Mouse (Mus musculus) heart, embryonic 12.5 days (tissue): ENCODE measurements at regions not wholly inside any gene's neighbourhood (a gene's known extent, or its start where the extent isn't known, plus 50 kb on each side); places are given as distances from the start of the nearest gene placed in this dataset.

Source experiments
- ATAC-seq: fragments of 200-750 bp; cut with Nextera tagmentation; 2 replicates; pipeline ENCODE4 v1.8.0; 2017; ENCODE audit warnings: moderate TSS enrichment, moderate library complexity; ENCODE audit not compliant: insufficient number of reproducible peaks, low FRiP score
- H3K27ac ChIP-seq: fragments of 300-500 bp; sonication (generic); 2 replicates; pipeline ENCODE4 v1.5.1; 2016; ENCODE audit warnings: mild to moderate bottlenecking, moderate library complexity; ENCODE audit not compliant: poor library complexity, severe bottlenecking
- H3K27me3 ChIP-seq: fragments of 300-500 bp; sonication (generic); replicated peaks from 2 replicates; pipeline ENCODE4 v1.6.1; 2016; ENCODE audit warnings: mild to moderate bottlenecking, moderate library complexity
- H3K36me3 ChIP-seq: fragments of 300-500 bp; sonication (generic); 2 replicates; pipeline ENCODE4 v1.6.1; 2016; ENCODE audit warnings: mild to moderate bottlenecking, moderate library complexity
- H3K4me1 ChIP-seq: fragments of 300-500 bp; sonication (generic); replicated peaks from 2 replicates; pipeline ENCODE4 v1.6.1; 2016; ENCODE audit warnings: mild to moderate bottlenecking
- H3K4me2 ChIP-seq: fragments of 300-500 bp; sonication (generic); 2 replicates; pipeline ENCODE4 v1.6.1; 2016; ENCODE audit warnings: mild to moderate bottlenecking, moderate library complexity
- H3K4me3 ChIP-seq: fragments of 300-500 bp; sonication (generic); 2 replicates; pipeline ENCODE4 v1.5.1; 2016; ENCODE audit warnings: mild to moderate bottlenecking
- H3K9ac ChIP-seq: fragments of 300-500 bp; sonication (generic); 2 replicates; pipeline ENCODE4 v1.6.1; 2016; ENCODE audit warnings: mild to moderate bottlenecking, moderate library complexity
- H3K9me3 ChIP-seq: fragments of 300-500 bp; sonication (generic); replicated peaks from 2 replicates; pipeline ENCODE4 v1.6.1; 2016; ENCODE audit warnings: mild to moderate bottlenecking, moderate library complexity
- WGBS: fragments of 180-500 bp; shearing (Covaris S2); methylation state at CpG from one replicate; pipeline ENCODE4 v1.1.7; 2016; 5-methylcytosine and 5-hydroxymethylcytosine counted together

GRCm38 (mm10) chr1:167163486-167163885 lies 121.6 kb downstream of the Uck2 start:
- H3K4me2 ChIP-seq = peak overlapping the region; percentile 13; the same call in 1 of the 2 replicates
- H3K36me3 ChIP-seq = no peaks in the 10 kb centered on the region
- H3K9me3 ChIP-seq = no peaks in the 10 kb centered on the region
- H3K27ac ChIP-seq = no peak overlapping the region
- H3K27me3 ChIP-seq = no peaks in the 10 kb centered on the region
- WGBS = 17% methylated on average over 3 of the region's 3 CpGs
- 0 out of 2 replicates have a peak, but pooled peaks have one; percentile 18 for ATAC-seq
- peaks cover 11% of the 10 kb centered on the region for H3K4me1 ChIP-seq
- H3K4me3 ChIP-seq = no peak overlapping the region
- no peak overlapping the region for H3K9ac ChIP-seq

GRCm38 (mm10) chr1:167162495-167162894 lies 122.6 kb downstream of the Uck2 start:
- Histone ChIP-seq H3K36me3 (no peaks in the 10 kb centered on the region), H3K9ac (no peak overlapping the region), H3K9me3 (no peaks in the 10 kb centered on the region), H3K4me1 (peaks cover 11% of the 10 kb centered on the region), H3K4me2 (no peak overlapping the region), H3K27ac (no peak overlapping the region), H3K4me3 (no peak overlapping the region), H3K27me3 (no peaks in the 10 kb centered on the region)
- no peak for ATAC-seq
- WGBS = 80% methylated on average over 8 of the region's 8 CpGs

- Histone ChIP-seq H3K36me3 (no peaks in the 10 kb centered on the region), H3K27ac (no peak overlapping the region), H3K4me1 (peaks cover 11% of the 10 kb centered on the region), H3K9ac (no peak overlapping the region), H3K4me2 (no peak overlapping the region), H3K9me3 (0 out of 2 replicates have a peak, but pooled peaks cover 2% of the 10 kb centered on the region), H3K27me3 (no peaks in the 10 kb centered on the region), H3K4me3 (no peak overlapping the region)
- 76% methylated on average over 1 of the region's 1 CpGs for WGBS
- ATAC-seq = no peak
Observed at GRCm38 (mm10) chr1:167159536-167159935, 125.6 kb downstream of the Uck2 start.

- no peak overlapping the region for H3K4me3 ChIP-seq
- no peak overlapping the region for H3K27ac ChIP-seq
- H3K27me3 ChIP-seq = no peaks in the 10 kb centered on the region
- H3K9me3 ChIP-seq = peaks cover 5% of the 10 kb centered on the region; the same call in 1 of the 2 replicates
- no peak overlapping the region for H3K4me2 ChIP-seq
- 68% methylated on average over 4 of the region's 4 CpGs for WGBS
- H3K36me3 ChIP-seq = no peaks in the 10 kb centered on the region
- no peak overlapping the region for H3K9ac ChIP-seq
- H3K4me1 ChIP-seq = no peaks in the 10 kb centered on the region
- no peak for ATAC-seq
Observed at GRCm38 (mm10) chr1:167152442-167152841, 132.7 kb downstream of the Uck2 start.

DNA sequence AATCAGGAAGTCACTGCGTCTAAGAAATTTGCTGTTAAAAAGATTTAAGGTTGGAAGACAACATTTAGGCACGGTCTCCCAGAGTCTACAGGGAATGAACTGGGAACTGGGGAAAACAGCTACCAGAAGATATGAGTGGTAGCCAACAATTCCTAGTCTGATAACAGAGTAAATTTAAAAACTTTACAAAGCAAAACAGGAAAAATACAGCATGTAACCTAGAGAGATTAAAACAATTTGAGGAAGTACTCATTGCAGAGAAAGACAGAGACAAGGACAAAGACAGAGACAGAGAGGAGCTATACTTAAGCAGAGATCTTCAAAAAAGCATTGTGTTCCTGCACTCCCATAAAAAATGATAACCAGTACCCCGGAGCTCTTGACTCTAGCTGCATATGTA lies 140.8 kb downstream of the Uck2 start:
- no peak for ATAC-seq
- Histone ChIP-seq H3K9me3 (no peaks in the 10 kb centered on the region), H3K9ac (no peak overlapping the region), H3K36me3 (no peaks in the 10 kb centered on the region), H3K27ac (no peak overlapping the region), H3K4me3 (no peak overlapping the region), H3K4me1 (no peaks in the 10 kb centered on the region), H3K27me3 (no peaks in the 10 kb centered on the region), H3K4me2 (no peak overlapping the region)
- WGBS = 81% methylated on average over 3 of the region's 3 CpGs

GRCm38 (mm10) chr1:167143797-167144196 lies 141.3 kb downstream of the Uck2 start:
- ATAC-seq = no peak
- no peaks in the 10 kb centered on the region for H3K9me3 ChIP-seq
- 82% methylated on average over 4 of the region's 4 CpGs for WGBS
- no peaks in the 10 kb centered on the region for H3K4me1 ChIP-seq
- H3K36me3 ChIP-seq = no peaks in the 10 kb centered on the region
- H3K4me2 ChIP-seq = no peak overlapping the region
- H3K27me3 ChIP-seq = no peaks in the 10 kb centered on the region
- no peak overlapping the region for H3K4me3 ChIP-seq
- no peak overlapping the region for H3K9ac ChIP-seq
- H3K27ac ChIP-seq = no peak overlapping the region
